Mouse (Mus musculus) ovary, postnatal 14 days (tissue): ENCODE measurements around the gene Slc6a18.
A peak's percentile ranks its signal among the peaks of the same experiment; 100 is the strongest.
"Not testable (repeated sequence)": the region's sequence is repeated elsewhere in the genome, so short reads cannot be mapped to it uniquely, and the experiment has no call there.

ENCODE experiments used
- DNase-seq: peaks from one replicate; pipeline ENCODE4 v3.0.0; 2022; ENCODE audit warnings: low spot score

The Slc6a18 gene

GRCm38 (mm10) chr13:73677853-73678252, at the start of gene Slc6a18:
Gene Slc6a18, minus strand, starts transcription at chr13:73678023.
- no peak for DNase-seq

- no peak for DNase-seq
These were observed 47.5 kb upstream of the Slc6a18 start for GRCm38 (mm10) chr13:73725315-73725714.

DNA sequence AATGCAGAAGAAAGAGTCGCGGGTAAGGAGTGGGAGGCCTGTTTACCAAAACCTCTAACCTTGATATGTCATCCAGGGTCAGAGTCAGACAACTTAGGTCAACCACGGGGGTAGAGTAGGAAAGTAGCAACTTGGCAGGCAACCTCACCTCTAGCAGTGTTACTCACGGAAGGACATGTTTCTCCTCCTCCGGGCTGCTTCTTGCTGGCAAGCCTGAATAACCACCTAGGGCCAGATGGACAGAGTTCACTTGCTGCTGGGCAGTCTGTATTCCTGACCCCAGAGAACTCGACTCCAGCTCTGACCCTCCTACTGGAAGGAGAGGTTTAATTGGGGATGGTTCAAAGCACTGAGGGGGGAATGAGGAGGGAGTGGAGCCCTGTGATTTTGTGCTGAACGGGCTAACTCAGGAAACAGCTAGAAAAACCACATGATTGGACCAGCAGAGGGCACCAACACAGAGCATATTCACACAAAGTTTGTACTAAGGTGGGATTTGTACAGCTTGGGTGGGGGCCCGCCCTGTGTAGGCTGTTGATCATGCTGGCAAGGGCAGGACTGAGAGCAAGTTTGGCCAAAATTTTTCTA, 45.4 kb upstream of the Slc6a18 start:
- peak; percentile 38 for DNase-seq

- no peak for DNase-seq
These were observed 42.4 kb upstream of the Slc6a18 start for GRCm38 (mm10) chr13:73720241-73720640.

- peak; percentile 81 for DNase-seq
These were observed 40.4 kb upstream of the Slc6a18 start for GRCm38 (mm10) chr13:73718225-73718624.

GRCm38 (mm10) chr13:73714020-73714419, 36.2 kb upstream of the Slc6a18 start:
- no peak for DNase-seq

GRCm38 (mm10) chr13:73713204-73713603, 35.4 kb upstream of the Slc6a18 start:
- no peak for DNase-seq

- no peak for DNase-seq
These were observed 34.4 kb upstream of the Slc6a18 start for GRCm38 (mm10) chr13:73712228-73712627.

GRCm38 (mm10) chr13:73711803-73712202, 34.0 kb upstream of the Slc6a18 start:
- no peak for DNase-seq

DNA sequence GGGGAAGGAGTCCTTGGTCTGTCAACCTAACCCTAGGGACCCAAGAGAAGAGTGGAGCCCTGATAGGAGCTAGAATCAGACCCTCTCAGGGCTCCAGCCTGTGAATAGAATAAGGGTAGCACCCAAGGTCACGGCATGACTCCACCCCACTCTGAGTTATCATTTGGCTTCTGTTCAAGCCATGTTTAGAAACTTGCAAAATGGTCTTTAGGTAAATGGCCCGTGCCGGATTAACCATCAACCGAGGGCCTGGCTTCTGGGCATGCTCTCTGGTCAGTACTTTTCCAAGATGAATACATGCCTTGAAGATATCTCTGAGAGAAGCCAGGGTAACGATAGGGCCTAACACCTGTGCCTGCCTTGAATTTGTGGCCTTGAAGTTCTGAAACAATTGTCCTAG, 33.4 kb upstream of the Slc6a18 start:
- DNase-seq, result no peak

DNA sequence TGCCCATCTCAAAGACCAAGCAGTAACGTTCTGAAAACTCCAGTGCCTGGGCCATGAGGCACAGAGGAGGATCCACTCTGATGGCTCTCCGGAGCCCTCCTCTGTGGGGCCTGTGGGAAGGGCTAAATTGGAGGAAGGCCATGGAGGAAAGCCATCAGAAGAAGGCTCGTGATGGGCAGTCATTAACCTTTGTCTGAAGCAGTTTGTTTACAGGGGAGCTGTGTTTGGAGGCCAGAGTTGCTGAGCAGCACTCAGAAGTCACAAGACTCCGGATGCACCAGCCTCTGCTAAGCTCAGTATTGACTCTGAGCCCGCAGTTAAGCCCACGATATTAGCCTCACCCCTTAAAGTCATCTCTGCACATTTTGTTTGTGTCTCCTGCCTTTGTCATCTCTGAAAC, 31.7 kb upstream of the Slc6a18 start:
- no peak for DNase-seq

DNA sequence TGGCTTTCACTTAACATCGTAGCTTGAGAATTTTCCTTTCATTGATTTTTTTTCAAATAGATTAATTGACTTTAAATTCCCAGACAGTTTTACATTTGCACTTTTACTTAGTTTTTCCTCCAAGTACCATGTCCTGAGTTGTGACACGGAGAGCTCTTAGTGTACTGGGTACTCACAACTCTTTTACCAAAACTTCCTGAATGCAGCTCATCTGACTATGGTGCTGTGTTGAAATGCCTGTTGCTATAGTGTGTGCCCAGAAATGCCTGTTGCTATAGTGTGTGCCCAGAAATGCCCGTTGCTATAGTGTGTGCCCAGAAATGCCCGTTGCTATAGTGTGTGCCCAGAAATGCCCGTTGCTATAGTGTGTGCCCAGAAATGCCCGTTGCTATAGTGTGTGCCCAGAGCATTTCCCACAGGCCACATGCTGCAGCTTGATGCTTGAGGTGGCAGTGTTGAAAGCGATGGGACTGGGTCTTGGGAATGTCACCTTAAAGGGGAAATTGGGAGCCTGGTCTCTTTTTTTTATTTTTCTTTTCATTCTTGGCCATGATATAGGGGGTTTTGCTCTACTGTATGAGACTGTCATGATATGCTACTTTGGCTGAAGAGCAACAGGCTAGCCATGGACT, 27.0 kb upstream of the Slc6a18 start, which contains the start of gene Slc6a19:
Gene Slc6a19 (minus strand): TSS at position 172 of the 632 bp plus-strand sequence.
- no peak for DNase-seq

DNA sequence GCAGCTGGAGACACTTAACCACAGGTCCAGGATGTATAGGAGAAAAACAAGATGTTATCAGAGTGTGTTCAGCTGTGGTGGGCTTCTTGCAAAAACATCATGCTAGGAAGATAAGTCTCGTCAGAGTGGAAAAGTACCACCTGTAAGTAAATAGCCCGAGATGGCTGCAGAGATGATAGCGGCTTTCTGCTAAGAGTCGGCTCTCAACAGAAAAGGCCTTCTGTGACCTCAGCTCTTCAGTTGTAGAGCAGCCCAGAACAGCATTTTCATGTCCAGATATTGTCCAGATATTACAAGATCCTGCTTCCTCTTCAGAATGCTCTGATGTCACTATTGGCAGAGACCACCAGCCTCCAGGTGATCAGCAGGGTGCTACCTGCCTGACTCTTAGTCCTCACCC, 25.7 kb upstream of the Slc6a18 start:
- DNase-seq, result not testable (repeated sequence)

DNA sequence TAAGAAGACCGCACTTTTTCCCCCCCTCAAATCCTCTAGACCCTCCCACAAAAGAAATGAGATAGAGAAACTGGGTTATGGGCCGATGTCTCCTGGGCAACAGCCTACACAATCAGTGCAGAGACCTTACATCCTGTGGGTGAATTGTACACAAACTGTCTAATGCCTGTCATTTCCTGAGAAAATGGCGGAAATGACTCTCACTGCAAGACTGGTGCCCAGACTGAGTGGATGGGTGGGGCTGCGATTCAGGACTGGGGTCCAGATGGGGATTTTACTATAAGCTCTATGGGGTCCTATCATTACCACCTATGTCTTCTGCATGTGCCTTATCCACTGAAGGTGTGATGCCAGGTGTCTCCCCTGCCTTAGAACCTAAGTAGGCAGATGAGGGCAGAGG, 25.0 kb upstream of the Slc6a18 start:
- no peak for DNase-seq

- DNase-seq, result no peak
These were observed 23.5 kb upstream of the Slc6a18 start for GRCm38 (mm10) chr13:73701161-73701883.

GRCm38 (mm10) chr13:73700554-73700953, 22.7 kb upstream of the Slc6a18 start:
- DNase-seq, result no peak

GRCm38 (mm10) chr13:73699714-73700113, 21.9 kb upstream of the Slc6a18 start:
- no peak for DNase-seq

- DNase-seq, result no peak
These were observed 18.7 kb upstream of the Slc6a18 start for GRCm38 (mm10) chr13:73696529-73696928.

GRCm38 (mm10) chr13:73694972-73695371, 17.1 kb upstream of the Slc6a18 start:
- DNase-seq, result no peak

- DNase-seq, result no peak
These were observed 15.5 kb upstream of the Slc6a18 start for GRCm38 (mm10) chr13:73693333-73693732.

GRCm38 (mm10) chr13:73692249-73692868, 14.5 kb upstream of the Slc6a18 start:
- peak; percentile 56 for DNase-seq

GRCm38 (mm10) chr13:73688934-73689333, 11.1 kb upstream of the Slc6a18 start:
- DNase-seq, result no peak

GRCm38 (mm10) chr13:73687601-73688000, 9.8 kb upstream of the Slc6a18 start:
- no peak for DNase-seq
